Comparison of ENCODE assay signal across 19 mouse cellular contexts in genomic region chr19:58068958-58069357, GRCm38 (mm10).
"Had no signal": no experiment of that assay in that cellular context is flagged by ENCODE, and none has a peak within 500 bp of the region (broad histone marks: within the 10 kb centered on the region; RNA-seq: fewer than 3 reads in every experiment).

No protein-coding gene starts in this region.

- DNase-seq: lung, adult 18-20 months; lung, postnatal 14 days; lung, postnatal 36 days; midbrain, embryonic 14.5 days; retina, postnatal 1 day; right cerebral cortex, adult 18-20 months; right cerebral cortex, postnatal 25 days; right cerebral cortex, postnatal 4 days; spleen, adult 18-20 months; thymus, adult 18-20 months; thymus, postnatal 14 days; thymus, postnatal 36 days had no signal

- H3K9me3 ChIP-seq: midbrain, embryonic 12.5 days; neural tube, embryonic 13.5 days; neural tube, embryonic 15.5 days had no signal

- H3K9ac ChIP-seq: liver, embryonic 14.5 days; midbrain, embryonic 12.5 days; neural tube, embryonic 13.5 days; neural tube, embryonic 15.5 days had no signal

- H3K4me2 ChIP-seq: midbrain, embryonic 12.5 days; neural tube, embryonic 13.5 days; neural tube, embryonic 15.5 days had no signal

- H3K27me3 ChIP-seq: midbrain, embryonic 12.5 days; neural tube, embryonic 13.5 days; neural tube, embryonic 15.5 days had no signal

- H3K4me3 ChIP-seq: midbrain, embryonic 10.5 days; midbrain, embryonic 12.5 days; myocyte; neural tube, embryonic 13.5 days; neural tube, embryonic 15.5 days had no signal

- H3K36me3 ChIP-seq: midbrain, embryonic 12.5 days; neural tube, embryonic 13.5 days; neural tube, embryonic 15.5 days had no signal

- ATAC-seq: midbrain, embryonic 16.5 days had no signal

- H3K27ac ChIP-seq: liver, embryonic 14.5 days; midbrain, embryonic 10.5 days; midbrain, embryonic 12.5 days; neural tube, embryonic 13.5 days; neural tube, embryonic 15.5 days had no signal
